Mouse (Mus musculus) myocyte (in vitro differentiated cells): Measurements from ENCODE around the gene Ccdc33.

ENCODE experiments used
- CEBPB ChIP-seq: IDR thresholded peaks from 2 replicates; pipeline ENCODE4 v1.6.1; 2011; ENCODE audit warnings: mild to moderate bottlenecking, moderate library complexity; ENCODE audit not compliant: poor library complexity, insufficient read depth, severe bottlenecking
- E2F4 ChIP-seq: IDR thresholded peaks from one replicate; pipeline ENCODE4 v1.6.1; 2011; ENCODE audit warnings: mild to moderate bottlenecking, control low read depth, moderate library complexity; ENCODE audit not compliant: insufficient read depth
- MAX ChIP-seq: IDR thresholded peaks from one replicate; pipeline ENCODE4 v1.6.1; 2011; ENCODE audit warnings: low read depth, mild to moderate bottlenecking, control low read depth
- MYOD1 ChIP-seq, 3 experiments: IDR thresholded peaks; one replicate each; pipeline ENCODE4 v1.6.1; 2011; ENCODE audit warnings: control low read depth in 2 of 3, low read depth in 2 of 3, mild to moderate bottlenecking in 2 of 3, moderate library complexity in 1 of 3; ENCODE audit not compliant: insufficient read length in 2 of 3, control insufficient read depth in 1 of 3
- POLR2A ChIP-seq: IDR thresholded peaks from one replicate; pipeline ENCODE4 v1.6.1; 2011; ENCODE audit warnings: low read depth, mild to moderate bottlenecking, control low read depth, moderate library complexity; ENCODE audit not compliant: insufficient read length
- POLR2AphosphoS2 ChIP-seq: IDR thresholded peaks from one replicate; pipeline ENCODE4 v1.6.1; 2011; ENCODE audit warnings: low read depth, control low read depth; ENCODE audit not compliant: insufficient read length
- SRF ChIP-seq: IDR thresholded peaks from one replicate; pipeline ENCODE4 v1.6.1; 2011; ENCODE audit warnings: low read depth; ENCODE audit not compliant: control insufficient read depth, insufficient read length
- TCF12 ChIP-seq: IDR thresholded peaks from one replicate; pipeline ENCODE4 v1.6.1; 2011; ENCODE audit warnings: mild to moderate bottlenecking, control low read depth; ENCODE audit not compliant: poor library complexity, insufficient read depth, severe bottlenecking
- USF1 ChIP-seq: IDR thresholded peaks from one replicate; pipeline ENCODE4 v1.6.1; 2011; ENCODE audit warnings: low read depth, mild to moderate bottlenecking, control low read depth, moderate library complexity

- TF ChIP-seq TCF12 = no peak
- TF ChIP-seq MYOD1 (IDR thresholded peaks at IDR 0.05; ENCODE audit: control insufficient read depth in 1 of 3, insufficient read length in 2 of 3, low read depth in 2 of 3) = no peak
- no peak for TF ChIP-seq POLR2A
- TF ChIP-seq MAX = no peak
- no peak for TF ChIP-seq USF1
- TF ChIP-seq SRF = no peak
- no peak for TF ChIP-seq CEBPB
- TF ChIP-seq E2F4 = no peak
- TF ChIP-seq POLR2AphosphoS2 = no peak
Observed at GRCm38 (mm10) chr9:58145417-58145816, 26.8 kb upstream of the Ccdc33 start.
